Mouse (Mus musculus) midbrain, embryonic 11.5 days (tissue): ENCODE results near the gene Hnrnpa2b1. TPM values are rescaled to one million over a fixed set of nuclear protein-coding genes. Genes with fewer than 3 reads are reported as not detected.

Experiments
- polyA plus RNA-seq: library from polyadenylated mRNA; unstranded; fragments of >200 nt; fragmentation: Nextera tagmentation; extraction: Ambion mirVana; gene quantifications from 2 replicates; pipeline ENCODE4 v1.2.1, GENCODE M21; 2014

Gene Hnrnpa2b1
- polyA plus RNA-seq, 1 experiment from 2014 or later, result 1,654 TPM

Other genes with a start within 250 kb of the Hnrnpa2b1 start
- 4.3 and 5.3 TPM in 2 replicates for gene Nfe2l3, start 37.2 kb downstream of the Hnrnpa2b1 start, polyA plus RNA-seq
- gene Cbx3, start 466 bp upstream of the Hnrnpa2b1 start, polyA plus RNA-seq, result 757 and 781 TPM in 2 replicates
- gene Snx10, start 54.0 kb upstream of the Hnrnpa2b1 start, polyA plus RNA-seq, result 52.0 and 53.4 TPM in 2 replicates